Mouse (Mus musculus): ENCODE results near the gene Ankrd52.

DNA sequence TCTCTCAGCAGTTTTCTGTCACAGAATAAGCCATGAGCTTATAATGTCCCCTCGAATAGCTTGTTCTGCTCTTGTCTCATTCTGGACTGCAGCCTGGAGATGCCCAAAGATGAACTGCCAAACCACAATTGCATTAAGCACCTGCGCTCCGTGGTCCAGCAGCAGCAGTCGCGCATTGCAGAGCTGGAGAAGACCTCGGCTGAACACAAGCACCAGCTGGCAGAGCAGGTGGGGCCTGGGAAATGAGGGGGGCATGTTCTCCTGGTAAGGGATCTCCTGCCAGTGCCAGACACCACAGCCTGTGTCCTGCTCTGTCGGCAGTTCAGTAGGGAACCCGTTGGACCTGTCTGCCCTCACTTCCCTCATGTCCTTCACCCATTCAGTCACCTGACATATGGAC, 59.5 kb downstream of the Ankrd52 start:
- TF ChIP-seq CTCF (IDR thresholded peaks at IDR 0.05) = no peak
- TF ChIP-seq POLR2A (IDR thresholded peaks at IDR 0.05; ENCODE audit: insufficient read depth, low read depth, low read length) = no peak

All from heart, adult 2 months (tissue).